Mouse (Mus musculus): ENCODE data around the gene C130050O18Rik.

GRCm38 (mm10) chr5:139416942-139417341 is 11.9 kb downstream of the C130050O18Rik start:
- TF ChIP-seq CTCF (IDR thresholded peaks at IDR 0.05; ENCODE audit: insufficient read depth, low read length) (peak; percentile 29; the same call in 1 of the 2 replicates), POLR2A (IDR thresholded peaks at IDR 0.05; ENCODE audit: borderline replicate concordance, extremely low read depth, low read depth, low read length) (no peak)

Data from lung, adult 2 months (tissue).